Mouse (Mus musculus) CH12.LX (cell line): ENCODE measurements around the gene Cd69. TPM values are rescaled to one million over a fixed set of nuclear protein-coding genes. Genes with fewer than 3 reads are reported as not detected.

Experiments
- DNase-seq: peaks from one replicate; pipeline ENCODE4 v3.0.0-alpha.2; 2013; ENCODE audit errors: extremely low read depth
- H3K27ac ChIP-seq: 2 replicates; pipeline ENCODE4 v1.5.1; 2012; ENCODE audit warnings: low read depth, mild to moderate bottlenecking, control low read depth, moderate library complexity; ENCODE audit not compliant: insufficient read depth
- H3K27me3 ChIP-seq: replicated peaks from 2 replicates; pipeline ENCODE3; 2012; ENCODE audit warnings: inconsistent platforms
- H3K36me3 ChIP-seq, 2 experiments: replicated peaks in 1 of 2; 2 replicates each; pipeline versions ENCODE3 to v1.6.1; 2012; ENCODE audit warnings: inconsistent platforms in 1 of 2, low read length in 1 of 2, mild to moderate bottlenecking in 1 of 2, mixed read lengths in 1 of 2, moderate library complexity in 1 of 2; ENCODE audit not compliant: control insufficient read depth in 1 of 2, insufficient read depth in 1 of 2
- H3K4me1 ChIP-seq, 2 experiments: 2 replicates each; pipeline ENCODE4 v1.6.1; 2012; ENCODE audit warnings: inconsistent platforms in 1 of 2, moderate library complexity in 1 of 2; ENCODE audit not compliant: insufficient read depth in 2 of 2, control insufficient read depth in 1 of 2
- H3K4me2 ChIP-seq: 2 replicates; pipeline ENCODE4 v1.6.1; 2012; ENCODE audit warnings: low read depth, mild to moderate bottlenecking, control low read depth; ENCODE audit not compliant: poor library complexity, insufficient read depth, severe bottlenecking
- H3K4me3 ChIP-seq, 3 experiments: fragments of 150-350 bp in 1 of 3; sonication (generic) in 1 of 3; replicated peaks in 1 of 3; 2 replicates each; pipeline versions ENCODE3 to v1.5.1; 2011 to 2012; ENCODE audit warnings: low read depth in 2 of 3, low read length in 2 of 3, mild to moderate bottlenecking in 2 of 3, moderate library complexity in 2 of 3, control low read depth in 1 of 3, improper control_type of control experiment in 1 of 3, inconsistent platforms in 1 of 3, mixed read lengths in 1 of 3; ENCODE audit not compliant: poor library complexity in 1 of 3
- H3K79me2 ChIP-seq: replicated peaks from 2 replicates; pipeline ENCODE4 v1.6.1; 2012; ENCODE audit warnings: mild to moderate bottlenecking, moderate library complexity; ENCODE audit not compliant: control insufficient read depth, poor library complexity, insufficient read depth, severe bottlenecking; ENCODE audit errors: extremely low read depth
- H3K9ac ChIP-seq: 2 replicates; pipeline ENCODE4 v1.6.1; 2012; ENCODE audit warnings: low read depth, mild to moderate bottlenecking, control low read depth, moderate library complexity; ENCODE audit not compliant: insufficient read depth
- H3K9me3 ChIP-seq: replicated peaks from 2 replicates; pipeline ENCODE3; 2012; ENCODE audit warnings: low read length, inconsistent platforms, mixed read lengths
- BHLHE40 ChIP-seq: IDR thresholded peaks from 2 replicates; pipeline ENCODE4 v1.6.1; 2011; ENCODE audit warnings: mild to moderate bottlenecking, low read depth, low read length, improper control_type of control experiment
- CHD2 ChIP-seq: IDR thresholded peaks from 2 replicates; pipeline ENCODE4 v1.6.1; 2011; ENCODE audit warnings: low read length, improper control_type of control experiment
- CTCF ChIP-seq, 2 experiments: IDR thresholded peaks in 1 of 2; conservative IDR thresholded peaks in 1 of 2; 2 replicates each; pipeline ENCODE4 v1.5.1; 2011 to 2012; ENCODE audit warnings: low read depth in 2 of 2, low read length in 2 of 2, improper control_type of control experiment in 1 of 2, inconsistent platforms in 1 of 2, mild to moderate bottlenecking in 1 of 2, moderate library complexity in 1 of 2
- E2F4 ChIP-seq: IDR thresholded peaks from 2 replicates; pipeline ENCODE4 v1.6.1; 2011; ENCODE audit warnings: low read depth, low read length, improper control_type of control experiment; ENCODE audit not compliant: insufficient replicate concordance
- GABPA ChIP-seq: IDR thresholded peaks from 2 replicates; pipeline ENCODE4 v1.6.1; 2012; ENCODE audit warnings: low read depth, low read length, improper control_type of control experiment, inconsistent platforms; ENCODE audit not compliant: insufficient replicate concordance
- HCFC1 ChIP-seq: IDR thresholded peaks from 2 replicates; pipeline ENCODE4 v1.6.1; 2012; ENCODE audit warnings: low read depth, mild to moderate bottlenecking, inconsistent platforms, low read length, improper control_type of control experiment
- KAT2A ChIP-seq: IDR thresholded peaks from 2 replicates; pipeline ENCODE4 v1.6.1; 2012; ENCODE audit warnings: low read length, improper control_type of control experiment, inconsistent platforms; ENCODE audit not compliant: insufficient replicate concordance
- MAFK ChIP-seq: IDR thresholded peaks from 2 replicates; pipeline ENCODE4 v1.6.1; 2011; ENCODE audit warnings: low read length, improper control_type of control experiment; ENCODE audit not compliant: insufficient replicate concordance
- MAX ChIP-seq: IDR thresholded peaks from 2 replicates; pipeline ENCODE4 v1.6.1; 2011; ENCODE audit warnings: low read length, improper control_type of control experiment
- MAZ ChIP-seq: IDR thresholded peaks from 2 replicates; pipeline ENCODE4 v1.6.1; 2012; ENCODE audit warnings: low read depth, mild to moderate bottlenecking, inconsistent platforms, low read length, improper control_type of control experiment, moderate library complexity
- NRF1 ChIP-seq: IDR thresholded peaks from 2 replicates; pipeline ENCODE4 v1.6.1; 2014; ENCODE audit warnings: low read depth, mild to moderate bottlenecking, inconsistent platforms, low read length, improper control_type of control experiment, moderate library complexity
- POLR2A ChIP-seq: IDR thresholded peaks from 2 replicates; pipeline ENCODE4 v1.6.1; 2011; ENCODE audit warnings: low read depth, mild to moderate bottlenecking, improper control_type of control experiment, low read length
- RAD21 ChIP-seq: IDR thresholded peaks from 2 replicates; pipeline ENCODE4 v1.6.1; 2011; ENCODE audit warnings: low read depth, mild to moderate bottlenecking, low read length, improper control_type of control experiment, moderate library complexity
- SIN3A ChIP-seq: IDR thresholded peaks from 2 replicates; pipeline ENCODE4 v1.6.1; 2012; ENCODE audit warnings: low read length, improper control_type of control experiment, inconsistent platforms
- SMC3 ChIP-seq: IDR thresholded peaks from 2 replicates; pipeline ENCODE4 v1.6.1; 2011; ENCODE audit warnings: low read depth, low read length, improper control_type of control experiment
- TCF12 ChIP-seq: IDR thresholded peaks from 2 replicates; pipeline ENCODE4 v1.6.1; 2014; ENCODE audit warnings: low read depth, mild to moderate bottlenecking, inconsistent platforms, low read length, improper control_type of control experiment
- ZKSCAN1 ChIP-seq: IDR thresholded peaks from 2 replicates; pipeline ENCODE4 v1.6.1; 2012; ENCODE audit warnings: low read depth, inconsistent platforms, low read length, improper control_type of control experiment, borderline replicate concordance
- ZMIZ1 ChIP-seq: IDR thresholded peaks from 2 replicates; pipeline ENCODE4 v1.6.1; 2012; ENCODE audit warnings: low read depth, mild to moderate bottlenecking, inconsistent platforms, low read length, improper control_type of control experiment
- dilution Hi-C: fragments of 300-500 bp; cut with MboI; formaldehyde crosslinking; loops from 2 replicates; pipeline ENCODE4 v1.14.3; 2020; ENCODE audit warnings: low sequenced_read_pairs; ENCODE audit not compliant: extremely low pct_unique_long_range_greater_than_20kb, extremely low pct_ligation_motif_present
- in situ Hi-C: fragments of 300-500 bp; cut with MboI; formaldehyde crosslinking; loops from 3 replicates; pipeline ENCODE4 v1.14.3; 2019; ENCODE audit warnings: low sequenced_read_pairs, low pct_ligation_motif_present, low pct_unique_long_range_greater_than_20kb, mixed read lengths
- polyA plus RNA-seq: library from polyadenylated mRNA; unstranded; fragments of >175 nt; gene quantifications from 2 replicates; pipeline ENCODE4 v1.2.1, GENCODE M21; 2012; ENCODE audit warnings: low read depth; ENCODE audit not compliant: insufficient read length
- total RNA-seq, 2 experiments: library from RNA; depleted of rRNA; stranded (reverse); fragments of 300-350 nt in 1 of 2; fragments of >200 nt in 1 of 2; gene quantifications; 2 replicates each; pipeline ENCODE4 v1.2.3; 2012 to 2014

Gene Cd69
- total and polyA plus RNA-seq, 3 experiments = 71.2 to 229 (median 132) TPM

DNA sequence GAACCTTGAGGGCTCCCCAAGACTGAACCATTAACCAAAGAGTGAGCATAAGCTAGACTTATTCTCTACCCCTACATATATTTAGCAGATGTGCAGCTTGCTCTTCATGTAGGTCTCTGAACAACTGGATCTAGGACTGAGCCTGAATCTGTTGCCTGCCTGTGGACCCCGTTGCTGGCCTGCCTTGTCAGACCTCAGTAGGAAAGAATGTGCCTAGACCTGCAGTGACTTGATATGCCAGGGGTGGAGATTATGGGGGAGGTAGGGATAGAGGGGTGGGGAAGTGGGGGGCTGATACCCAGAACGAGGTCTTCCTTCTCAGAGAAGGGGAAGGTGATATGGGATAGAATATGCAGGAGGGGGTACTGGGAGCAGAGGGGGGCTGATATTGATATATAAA lies 51.6 kb downstream of the Cd69 start:
- Histone ChIP-seq H3K4me2 (no peak overlapping the region), H3K4me3 (no peak overlapping the region), H3K27me3 (no peaks in the 10 kb centered on the region), H3K79me2 (no peaks in the 10 kb centered on the region)
- in situ Hi-C loops = no loop called here
- TF ChIP-seq TCF12 (no peak), ZMIZ1 (no peak), BHLHE40 (no peak)
- TF ChIP-seq, all 38 proteins: peak for 0
- H3K27ac ChIP-seq = no peak overlapping the region
- dilution Hi-C loops = no loop called here
- peaks cover 2 to 3% of the 10 kb centered on the region in 2 experiments for H3K36me3 ChIP-seq
- peaks cover 4% of the 10 kb centered on the region in 2 experiments; a peak in 3 of 4 replicates for H3K4me1 ChIP-seq
- peaks cover under 1% of the 10 kb centered on the region for H3K9me3 ChIP-seq
- no peak overlapping the region for H3K9ac ChIP-seq
- DNase-seq = no peak

DNA sequence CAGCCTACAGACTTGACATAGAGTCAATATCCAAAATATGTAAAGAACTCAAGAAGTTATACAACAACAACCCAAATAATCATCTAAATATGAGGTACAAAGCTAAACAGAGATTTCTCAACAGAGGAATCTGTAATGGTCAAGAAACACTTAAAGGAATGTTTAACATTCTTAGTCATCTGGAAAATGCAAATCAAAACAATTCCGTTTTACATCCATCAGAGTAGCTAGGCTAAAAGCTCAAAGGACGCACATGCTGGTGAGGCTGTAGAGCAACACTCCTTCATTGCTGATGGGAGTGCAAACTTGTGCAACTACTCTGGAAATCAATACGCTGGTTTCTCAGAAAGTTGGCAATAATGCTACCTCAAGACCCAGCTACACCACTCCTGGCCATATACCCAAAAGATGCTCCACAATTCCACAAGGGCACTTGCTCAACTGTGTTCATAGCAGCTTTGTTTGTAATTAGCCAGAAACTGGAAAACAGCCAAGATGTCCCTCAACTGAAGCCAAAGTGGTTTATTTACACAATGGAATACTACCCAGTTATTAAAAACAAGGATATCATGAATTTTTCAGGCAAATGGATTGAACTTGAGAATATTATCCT lies 52.9 kb downstream of the Cd69 start:
- no peak for TF ChIP-seq POLR2A
- TF ChIP-seq SMC3 = no peak
- TF ChIP-seq KAT2A = no peak
- TF ChIP-seq HCFC1 = no peak
- no peak for TF ChIP-seq MAZ
- H3K27me3 ChIP-seq = no peaks in the 10 kb centered on the region
- no peaks in the 10 kb centered on the region for H3K79me2 ChIP-seq
- 0 out of 2 replicates have a peak overlapping the region, but pooled peaks have one; percentile 7 for H3K27ac ChIP-seq
- no peak overlapping the region for H3K4me3 ChIP-seq
- in situ Hi-C loops (no loop called here), dilution Hi-C loops (no loop called here)
- no peak for DNase-seq
- peaks cover 3% of the 10 kb centered on the region for H3K9me3 ChIP-seq
- no peaks in the 10 kb centered on the region for H3K36me3 ChIP-seq
- H3K4me1 ChIP-seq = peaks cover 4 to 6% of the 10 kb centered on the region in 2 experiments; a peak in 3 of 4 replicates
- no peak overlapping the region for H3K9ac ChIP-seq
- H3K4me2 ChIP-seq = no peak overlapping the region

DNA sequence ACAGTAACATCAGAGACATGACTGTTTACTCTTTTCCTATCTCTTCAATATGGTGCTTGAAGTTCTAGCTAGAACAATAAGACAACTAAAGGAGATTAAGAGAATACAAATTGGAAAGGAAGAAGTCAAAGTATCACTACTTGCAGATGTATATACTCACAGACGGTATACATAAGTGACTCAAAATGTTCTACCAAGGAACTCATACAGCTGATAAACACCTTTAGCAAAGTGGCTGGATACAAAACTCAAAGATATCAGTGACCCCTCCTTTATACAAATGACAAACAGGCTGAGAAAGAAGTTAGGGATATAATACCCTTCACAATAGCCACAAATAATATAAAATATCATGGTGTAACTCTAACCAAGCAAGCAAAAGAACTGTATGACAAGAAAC lies 54.2 kb downstream of the Cd69 start:
- DNase-seq = no peak
- no peak overlapping the region for H3K4me2 ChIP-seq
- peaks cover 4 to 8% of the 10 kb centered on the region in 2 experiments; a peak in 3 of 4 replicates for H3K4me1 ChIP-seq
- TF ChIP-seq MAFK (no peak), BHLHE40 (no peak), SIN3A (no peak), ZKSCAN1 (no peak), CHD2 (no peak), MAX (no peak), TCF12 (no peak), ZMIZ1 (no peak), KAT2A (no peak), NRF1 (no peak), E2F4 (no peak), CTCF (conservative IDR thresholded peaks at IDR 0.05 in 1 of 2, IDR thresholded peaks at IDR 0.05 in 1 of 2; ENCODE audit: low read depth in 2 of 2, low read length in 2 of 2) (no peak), MAZ (no peak), GABPA (no peak), RAD21 (no peak)
- H3K79me2 ChIP-seq = no peaks in the 10 kb centered on the region
- H3K27ac ChIP-seq = no peak overlapping the region
- dilution Hi-C loops (no loop called here), in situ Hi-C loops (no loop called here)
- H3K4me3 ChIP-seq = no peak overlapping the region
- no peak overlapping the region for H3K9ac ChIP-seq
- H3K27me3 ChIP-seq = no peaks in the 10 kb centered on the region
- H3K36me3 ChIP-seq = no peaks in the 10 kb centered on the region
- peaks cover 3% of the 10 kb centered on the region for H3K9me3 ChIP-seq
